Mouse (Mus musculus) liver, embryonic 14.5 days (tissue): ENCODE data around the gene Slc22a14. TPM values are rescaled to one million over a fixed set of nuclear protein-coding genes. Genes with fewer than 3 reads are reported as not detected.

Experiments used
- ATAC-seq: fragments of 200-750 bp; cut with Nextera tagmentation; 2 replicates; pipeline ENCODE4 v1.8.0; 2017; ENCODE audit warnings: moderate number of reproducible peaks, mild to moderate bottlenecking, moderate library complexity; ENCODE audit not compliant: insufficient read depth
- DNase-seq, 3 experiments: peaks; one replicate each; pipeline ENCODE4 v3.0.0-alpha.2; 2012 to 2013; ENCODE audit warnings: low read depth in 3 of 3, low spot score in 3 of 3
- H3K27ac ChIP-seq: fragments of 300-500 bp; sonication (generic); 2 replicates; pipeline ENCODE4 v1.5.1; 2014; ENCODE audit warnings: moderate library complexity, mild to moderate bottlenecking, control low read depth, inconsistent platforms
- H3K27me3 ChIP-seq: fragments of 300-500 bp; sonication (generic); 2 replicates; pipeline ENCODE4 v1.6.1; 2014; ENCODE audit warnings: mild to moderate bottlenecking, low read length, moderate library complexity; ENCODE audit not compliant: control insufficient read depth, insufficient read depth
- H3K36me3 ChIP-seq: fragments of 300-500 bp; sonication (generic); replicated peaks from 2 replicates; pipeline ENCODE4 v1.6.1; 2014; ENCODE audit warnings: low read depth; ENCODE audit not compliant: control insufficient read depth, insufficient read depth
- H3K4me1 ChIP-seq, 2 experiments: fragments of 200-500 bp in 1 of 2; fragments of 300-500 bp in 1 of 2; sonication (generic) in 1 of 2; replicated peaks; 2 replicates each; pipeline ENCODE4 v1.6.1; 2012 to 2014; ENCODE audit warnings: antibody characterized with exemption in 1 of 2, inconsistent platforms in 1 of 2, low read length in 1 of 2; ENCODE audit not compliant: control insufficient read depth in 2 of 2, insufficient read depth in 2 of 2
- H3K4me2 ChIP-seq: fragments of 300-500 bp; sonication (generic); 2 replicates; pipeline ENCODE4 v1.6.1; 2014; ENCODE audit warnings: low read depth, mild to moderate bottlenecking, control low read depth, moderate library complexity
- H3K4me3 ChIP-seq, 2 experiments: fragments of 200-500 bp in 1 of 2; fragments of 300-500 bp in 1 of 2; sonication (generic) in 1 of 2; 2 replicates each; pipeline ENCODE4 v1.5.1; 2012 to 2014; ENCODE audit warnings: low read depth in 2 of 2, low read length in 2 of 2, mild to moderate bottlenecking in 2 of 2, control low read depth in 1 of 2, inconsistent platforms in 1 of 2, moderate library complexity in 1 of 2; ENCODE audit not compliant: insufficient read depth in 1 of 2
- H3K9ac ChIP-seq: fragments of 300-500 bp; sonication (generic); replicated peaks from 2 replicates; pipeline ENCODE4 v1.6.1; 2014; ENCODE audit warnings: mild to moderate bottlenecking, control low read depth, moderate library complexity
- H3K9me3 ChIP-seq: fragments of 300-500 bp; sonication (generic); 2 replicates; pipeline ENCODE4 v1.6.1; 2016; ENCODE audit warnings: low read length, mixed read lengths; ENCODE audit not compliant: control insufficient read depth
- CTCF ChIP-seq: IDR thresholded peaks from 2 replicates; pipeline ENCODE4 v1.5.1; 2016; ENCODE audit warnings: antibody characterized with exemption, low read depth, control low read depth
- EP300 ChIP-seq: IDR thresholded peaks from 2 replicates; pipeline ENCODE4 v1.6.1; 2016; ENCODE audit warnings: antibody characterized with exemption, low read depth
- WGBS: fragments of 180-500 bp; shearing (Covaris S2); extraction: QIAGEN DNeasy Blood & Tissue Kit; methylation state at CpG from one replicate; pipeline ENCODE4 v1.1.7; 2014; ENCODE audit not compliant: insufficient replicate concordance; 5-methylcytosine and 5-hydroxymethylcytosine counted together
- polyA plus RNA-seq, 2 experiments: library from polyadenylated mRNA; depleted of rRNA in 1 of 2; stranded (reverse) in 1 of 2; unstranded in 1 of 2; fragments of >200 nt; fragmentation: Nextera tagmentation in 1 of 2; extraction: Ambion mirVana in 1 of 2; gene quantifications; 2 replicates each; pipeline versions ENCODE4 v1.2.1 to v1.2.3; 2012 to 2014

The Slc22a14 gene
- polyA plus RNA-seq, 2 experiments, result not detected

- Histone ChIP-seq H3K4me3 (no peak overlapping the region), H3K27me3 (no peaks in the 10 kb centered on the region), H3K27ac (no peak overlapping the region), H3K4me2 (no peak overlapping the region), H3K36me3 (no peaks in the 10 kb centered on the region), H3K9ac (no peak overlapping the region), H3K4me1 (no peaks in the 10 kb centered on the region), H3K9me3 (no peaks in the 10 kb centered on the region)
- no peak for TF ChIP-seq EP300
- no peak for DNase-seq
- no peak for ATAC-seq
- WGBS, result 23% methylated on average over 5 of the region's 5 CpGs
Observed at GRCm38 (mm10) chr9:119130692-119131091, 234.7 kb downstream of the Slc22a14 start.

GRCm38 (mm10) chr9:119128436-119129181, 236.7 kb downstream of the Slc22a14 start:
- Histone ChIP-seq H3K4me2 (no peak overlapping the region), H3K4me3 (no peak overlapping the region), H3K9me3 (no peaks in the 10 kb centered on the region), H3K27me3 (no peaks in the 10 kb centered on the region), H3K36me3 (no peaks in the 10 kb centered on the region), H3K9ac (no peak overlapping the region), H3K27ac (no peak overlapping the region), H3K4me1 (no peaks in the 10 kb centered on the region)
- TF ChIP-seq EP300 (no peak), CTCF (no peak)
- no peak for ATAC-seq
- 64% methylated on average over 12 of the region's 12 CpGs for WGBS
- DNase-seq, result no peak

GRCm38 (mm10) chr9:119122596-119123369, 242.6 kb downstream of the Slc22a14 start:
- no peaks in the 10 kb centered on the region for H3K27me3 ChIP-seq
- TF ChIP-seq EP300 (no peak), CTCF (no peak)
- no peaks in the 10 kb centered on the region for H3K4me1 ChIP-seq
- H3K9me3 ChIP-seq, result no peaks in the 10 kb centered on the region
- no peak overlapping the region for H3K27ac ChIP-seq
- no peak overlapping the region for H3K4me2 ChIP-seq
- H3K36me3 ChIP-seq, result no peaks in the 10 kb centered on the region
- no peak for ATAC-seq
- DNase-seq, result no peak
- H3K4me3 ChIP-seq, result no peak overlapping the region
- H3K9ac ChIP-seq, result no peak overlapping the region
- WGBS, result 66% methylated on average over 18 of the region's 18 CpGs

- H3K27ac ChIP-seq, result no peak overlapping the region
- H3K9me3 ChIP-seq, result no peaks in the 10 kb centered on the region
- WGBS, result 30% methylated on average over 3 of the region's 3 CpGs
- ATAC-seq, result no peak
- H3K36me3 ChIP-seq, result no peaks in the 10 kb centered on the region
- H3K4me2 ChIP-seq, result no peak overlapping the region
- TF ChIP-seq CTCF (no peak), EP300 (no peak)
- H3K9ac ChIP-seq, result no peak overlapping the region
- no peaks in the 10 kb centered on the region for H3K4me1 ChIP-seq
- no peak for DNase-seq
- H3K4me3 ChIP-seq, result no peak overlapping the region
- no peaks in the 10 kb centered on the region for H3K27me3 ChIP-seq
Observed at GRCm38 (mm10) chr9:119120168-119120560, 245.2 kb downstream of the Slc22a14 start.

Other genes with a start within 250 kb of the Slc22a14 start
- 3.9 and 4.2 TPM in 2 replicates for gene Acaa1b, start 208.5 kb downstream of the Slc22a14 start, polyA plus RNA-seq (2012; rRNA removed)
- 6.7 and 7.0 TPM in 2 replicates for gene Acaa1b, start 208.5 kb downstream of the Slc22a14 start, polyA plus RNA-seq (2014; fragmentation: Nextera tagmentation; extraction: Ambion mirVana)
- not detected in 2 replicates for gene Gm47289, start 206.4 kb downstream of the Slc22a14 start, polyA plus RNA-seq (2012; rRNA removed)
- gene Gm47289, start 206.4 kb downstream of the Slc22a14 start, polyA plus RNA-seq (2014; fragmentation: Nextera tagmentation; extraction: Ambion mirVana), result not detected in 2 replicates
- 0.02 TPM in 2 replicates for gene Slc22a13, start 156.5 kb downstream of the Slc22a14 start, polyA plus RNA-seq (2012; rRNA removed)
- gene Slc22a13, start 156.5 kb downstream of the Slc22a14 start, polyA plus RNA-seq (2014; fragmentation: Nextera tagmentation; extraction: Ambion mirVana), result not detected in 2 replicates
- gene Oxsr1, start 43.1 kb downstream of the Slc22a14 start, polyA plus RNA-seq (2012; rRNA removed), result 8.3 and 11.8 TPM in 2 replicates
- gene Oxsr1, start 43.1 kb downstream of the Slc22a14 start, polyA plus RNA-seq (2014; fragmentation: Nextera tagmentation; extraction: Ambion mirVana), result 4.9 and 6.3 TPM in 2 replicates
- gene Acaa1a, start 25.9 kb downstream of the Slc22a14 start, polyA plus RNA-seq (2012; rRNA removed), result 26.6 and 27.3 TPM in 2 replicates
- 28.4 and 30.6 TPM in 2 replicates for gene Acaa1a, start 25.9 kb downstream of the Slc22a14 start, polyA plus RNA-seq (2014; fragmentation: Nextera tagmentation; extraction: Ambion mirVana)
- gene Myd88, start 24.1 kb downstream of the Slc22a14 start, polyA plus RNA-seq (2012; rRNA removed), result 5.8 and 6.4 TPM in 2 replicates
- gene Myd88, start 24.1 kb downstream of the Slc22a14 start, polyA plus RNA-seq (2014; fragmentation: Nextera tagmentation; extraction: Ambion mirVana), result 15.0 and 15.8 TPM in 2 replicates
- 3.3 and 4.8 TPM in 2 replicates for gene Xylb, start 8.2 kb downstream of the Slc22a14 start, polyA plus RNA-seq (2012; rRNA removed)
- gene Xylb, start 8.2 kb downstream of the Slc22a14 start, polyA plus RNA-seq (2014; fragmentation: Nextera tagmentation; extraction: Ambion mirVana), result 2.4 and 4.2 TPM in 2 replicates
- 0.62 and 0.69 TPM in 2 replicates for gene Acvr2b, start 36.6 kb upstream of the Slc22a14 start, polyA plus RNA-seq (2012; rRNA removed)
- gene Acvr2b, start 36.6 kb upstream of the Slc22a14 start, polyA plus RNA-seq (2014; fragmentation: Nextera tagmentation; extraction: Ambion mirVana), result 1.5 and 2.3 TPM in 2 replicates
- gene Exog, start 79.4 kb upstream of the Slc22a14 start, polyA plus RNA-seq (2012; rRNA removed), result 1.5 and 2.4 TPM in 2 replicates
- 5.7 and 6.0 TPM in 2 replicates for gene Exog, start 79.4 kb upstream of the Slc22a14 start, polyA plus RNA-seq (2014; fragmentation: Nextera tagmentation; extraction: Ambion mirVana)
- 0.02 and 0.04 TPM in 2 replicates for gene Scn5a, start 213.5 kb upstream of the Slc22a14 start, polyA plus RNA-seq (2012; rRNA removed)
- gene Scn5a, start 213.5 kb upstream of the Slc22a14 start, polyA plus RNA-seq (2014; fragmentation: Nextera tagmentation; extraction: Ambion mirVana), result 0.04 TPM in 1 of 2 replicates, not detected in the other